Mouse (Mus musculus) right cerebral cortex, postnatal 36 days (tissue): ENCODE results near the gene Wdr38.
A peak's percentile ranks its signal among the peaks of the same experiment; 100 is the strongest.

Experiments used
- DNase-seq, 2 experiments: peaks; one replicate each; pipeline ENCODE4 v3.0.0; 2022; ENCODE audit warnings: low spot score in 2 of 2, mixed read lengths in 1 of 2

The Wdr38 gene

DNA sequence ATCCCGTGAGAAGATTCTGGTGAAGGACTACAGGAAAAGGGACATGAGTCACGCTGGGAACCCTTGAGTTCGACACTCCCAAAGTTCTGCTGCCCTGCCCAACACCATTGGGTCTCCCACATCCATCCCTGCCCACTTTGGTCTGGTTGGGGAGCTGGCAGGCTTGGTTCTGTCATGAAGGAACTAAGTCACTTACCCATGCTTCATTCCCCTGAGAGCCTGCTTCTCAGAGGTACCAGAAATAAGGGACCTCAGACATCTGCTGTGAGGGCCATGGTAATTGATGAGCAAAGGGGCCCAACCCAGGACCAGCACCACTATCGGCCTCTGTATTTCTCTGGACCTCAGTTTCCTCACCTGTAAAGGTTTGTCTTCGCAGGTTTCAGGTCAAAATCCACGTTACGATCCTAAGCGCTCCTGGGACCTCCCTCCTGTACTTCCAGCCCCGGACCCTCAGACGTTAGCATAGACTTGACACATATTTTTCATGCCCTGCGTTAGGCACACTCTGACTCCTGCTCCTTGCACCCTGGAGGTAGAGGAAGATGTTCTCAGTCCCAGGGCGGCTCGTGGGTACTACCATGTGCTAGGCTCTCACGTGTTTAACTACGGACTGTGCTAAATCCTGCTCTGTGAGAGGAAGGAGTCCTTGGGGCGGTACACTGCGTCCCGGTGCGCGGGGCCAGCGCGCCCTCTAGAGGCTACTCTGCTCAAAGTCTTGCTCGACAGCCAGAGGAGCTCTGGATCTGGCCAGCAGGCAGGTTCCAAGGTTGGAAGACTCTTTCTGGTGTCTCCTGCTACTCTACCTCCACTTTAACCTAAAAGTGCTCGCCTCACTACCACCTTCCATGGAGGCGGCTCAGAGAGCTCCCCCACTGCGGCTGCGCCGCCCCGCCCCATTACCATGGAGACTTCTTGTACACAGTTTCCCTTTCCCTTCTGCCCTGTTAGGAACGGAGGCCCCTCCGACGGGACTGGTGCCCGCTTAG, at the start of gene Wdr38:
Gene Wdr38, plus strand, starts transcription at position 91 of the 989 bp plus-strand sequence.
- peak; percentile 82 to 83 for DNase-seq

DNA sequence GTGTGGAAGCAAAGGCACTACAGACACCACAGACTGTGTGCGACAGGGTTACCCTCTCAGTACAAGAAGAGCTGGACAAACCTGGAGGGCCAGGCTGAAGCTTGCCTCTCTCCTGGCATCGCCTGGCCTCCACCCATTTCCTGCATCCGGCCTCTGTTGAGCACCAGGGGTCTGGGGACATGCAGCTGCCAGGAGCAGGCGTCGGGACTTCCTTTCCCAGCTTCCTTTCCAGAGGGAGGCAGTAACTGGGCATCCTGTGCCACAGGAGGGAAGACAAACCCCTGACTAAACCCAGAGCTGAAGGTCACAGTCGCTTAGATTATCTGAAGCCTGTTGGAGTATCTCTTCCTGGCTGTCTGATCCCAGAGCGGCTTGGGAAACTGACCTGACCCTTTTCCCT, 49.7 kb upstream of the Wdr38 start:
- DNase-seq, result no peak

DNA sequence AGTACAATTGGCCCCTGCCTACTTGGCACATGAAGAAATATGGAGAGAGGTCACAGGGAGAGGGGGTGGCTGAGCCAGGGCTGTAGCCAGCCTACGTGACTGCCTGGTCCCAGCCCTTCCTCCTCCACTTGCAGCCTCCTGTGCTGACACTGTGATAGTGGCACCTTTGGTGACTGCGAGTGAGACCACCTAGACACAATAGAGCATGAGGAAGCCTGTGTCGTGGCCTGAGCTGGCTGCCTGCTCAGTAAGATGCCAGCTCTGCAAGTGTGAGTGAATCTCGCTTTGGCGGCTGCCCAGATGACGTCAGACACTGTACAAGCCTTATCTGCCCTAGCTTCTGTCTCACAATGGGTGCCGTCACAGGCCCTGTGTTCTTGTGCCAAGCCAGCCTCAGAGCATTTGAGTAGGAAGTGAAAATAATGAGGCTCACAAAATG, 47.0 kb upstream of the Wdr38 start:
- DNase-seq, result peak; percentile 78

DNA sequence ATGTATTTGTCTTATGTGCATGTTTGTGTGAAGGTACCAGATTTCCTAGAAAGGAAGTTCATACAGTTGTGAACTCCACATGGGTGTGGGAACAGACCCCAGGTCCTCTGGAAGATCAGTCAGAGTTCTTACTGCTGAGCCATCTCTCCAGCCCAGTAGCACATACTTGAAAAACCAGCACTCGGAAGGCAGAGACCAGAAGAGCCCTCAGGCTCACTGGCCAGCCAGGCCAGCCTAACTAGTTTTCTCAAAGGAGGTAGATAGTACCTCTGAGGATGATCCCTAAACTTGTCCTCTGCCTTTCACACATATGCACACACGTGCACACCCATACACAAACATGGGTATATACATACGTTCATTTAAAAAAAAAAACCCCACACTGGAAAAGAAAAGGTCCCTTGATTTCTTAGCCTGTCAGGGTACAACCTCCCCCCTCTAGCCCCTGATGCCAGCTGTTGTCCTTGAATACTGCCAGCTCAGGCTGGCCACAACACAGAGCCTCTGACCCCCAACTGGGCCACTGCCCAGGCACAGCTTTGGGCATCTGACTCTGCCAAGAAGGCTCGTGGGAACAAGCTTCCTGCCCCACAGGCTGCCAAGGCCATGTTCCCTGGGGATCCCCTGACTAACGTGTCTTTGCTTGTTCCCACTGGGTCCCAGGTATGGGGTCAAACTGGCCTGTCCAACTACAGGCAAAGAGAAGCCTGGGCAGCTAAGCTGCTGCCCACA, 44.0 kb upstream of the Wdr38 start:
- peak; percentile 46 to 50 for DNase-seq

DNA sequence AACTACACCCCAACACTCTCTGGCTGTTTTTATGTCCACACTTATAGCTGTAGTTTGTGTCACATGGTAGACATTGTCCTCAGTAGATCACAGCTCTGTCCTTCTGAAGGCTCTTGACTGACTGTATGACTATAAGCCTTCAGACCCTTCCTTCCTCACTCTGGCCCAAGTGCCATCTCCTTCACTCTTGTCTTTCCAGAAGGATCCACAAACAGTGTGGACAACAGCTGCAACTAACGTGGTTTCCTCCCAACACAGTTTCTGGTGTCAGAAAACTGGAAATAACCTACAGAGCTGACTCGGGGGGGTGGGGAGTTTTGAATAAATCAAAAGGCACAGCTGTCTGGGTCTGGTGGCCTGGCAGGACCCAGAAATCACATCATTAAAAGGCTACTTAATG, 41.2 kb upstream of the Wdr38 start:
- DNase-seq, result no peak

DNA sequence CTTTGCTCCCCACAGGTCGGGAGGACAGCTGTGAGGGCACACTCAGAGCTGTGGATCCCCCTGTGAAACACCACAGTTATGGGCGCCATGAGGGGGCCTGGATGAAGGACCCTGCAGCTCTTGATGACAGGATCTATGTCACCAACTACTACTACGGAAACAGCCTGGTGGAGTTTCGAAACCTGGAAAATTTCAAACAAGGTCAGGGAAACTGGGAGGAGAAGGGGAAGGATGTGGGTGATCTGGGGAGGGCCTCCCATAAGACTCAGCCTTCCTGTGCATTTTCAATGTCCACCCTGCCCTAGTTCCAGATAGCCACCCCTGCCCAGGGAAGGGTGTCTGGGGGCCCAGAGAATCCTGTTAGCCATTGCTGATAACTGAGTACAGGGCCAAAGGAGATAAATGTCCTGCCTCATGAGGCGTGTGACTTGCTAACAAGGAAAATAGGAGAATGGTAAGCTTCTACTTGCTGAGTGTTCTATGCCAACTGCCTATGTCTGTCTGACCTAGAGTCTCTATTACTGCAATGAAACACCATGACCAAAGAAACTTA, 39.5 kb upstream of the Wdr38 start:
- no peak for DNase-seq

DNA sequence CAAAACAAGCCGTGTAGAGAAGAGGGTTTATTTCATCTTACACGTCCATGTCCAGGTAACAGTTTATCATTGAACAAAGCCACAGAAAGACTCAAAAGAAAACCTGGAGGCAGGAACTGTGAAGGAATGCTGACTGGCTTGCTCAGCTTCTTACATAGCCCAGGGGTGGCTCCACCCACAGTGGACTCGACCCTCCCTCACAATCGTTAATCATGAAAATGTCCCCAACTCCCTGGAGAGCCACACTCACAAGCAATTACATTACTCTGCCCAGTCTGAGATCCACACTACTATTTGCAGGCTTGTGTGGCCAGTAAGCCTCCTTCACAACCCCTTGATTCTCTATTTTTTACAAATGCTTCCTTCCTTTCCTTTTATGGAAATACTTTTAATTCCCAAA, 33.1 kb upstream of the Wdr38 start:
- no peak for DNase-seq

DNA sequence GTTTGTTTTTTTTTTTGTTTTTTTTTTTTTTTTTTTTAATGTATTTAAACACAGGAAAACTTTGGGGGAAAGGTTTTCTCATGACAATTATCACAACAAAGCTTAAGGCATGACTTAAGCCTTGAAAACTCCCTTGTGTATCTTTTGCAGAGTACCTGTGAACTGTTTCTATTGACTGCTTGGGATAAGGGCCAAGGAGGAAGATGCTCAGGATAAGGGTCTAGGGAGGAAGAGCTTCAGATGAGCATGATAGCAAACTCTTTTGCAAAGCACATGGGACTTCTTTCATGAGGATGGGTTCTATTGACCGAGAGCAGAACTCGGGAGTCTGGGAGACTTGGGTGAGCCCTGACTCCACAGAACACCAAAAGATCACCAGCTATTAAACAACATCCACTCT, 27.6 kb upstream of the Wdr38 start:
- DNase-seq, result no peak

DNA sequence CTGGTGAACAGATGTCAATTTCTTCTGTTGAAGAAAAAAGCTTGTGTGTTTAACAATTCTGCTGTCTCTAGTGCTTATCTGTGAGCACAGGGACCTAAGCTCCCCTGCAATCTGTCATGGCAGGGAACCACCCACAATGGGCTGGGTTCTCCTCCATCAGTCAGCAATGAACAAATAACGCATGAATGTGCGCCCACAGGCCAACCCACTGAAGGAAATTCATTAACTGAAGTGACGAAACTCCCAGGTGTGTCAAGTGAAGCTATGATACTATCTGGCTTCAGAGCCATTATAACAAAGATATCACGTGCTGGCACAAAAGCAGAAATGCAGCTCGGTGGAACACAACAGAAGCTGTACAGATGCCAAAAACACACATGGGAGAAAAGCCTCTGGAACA, 27.2 kb upstream of the Wdr38 start:
- no peak for DNase-seq

DNA sequence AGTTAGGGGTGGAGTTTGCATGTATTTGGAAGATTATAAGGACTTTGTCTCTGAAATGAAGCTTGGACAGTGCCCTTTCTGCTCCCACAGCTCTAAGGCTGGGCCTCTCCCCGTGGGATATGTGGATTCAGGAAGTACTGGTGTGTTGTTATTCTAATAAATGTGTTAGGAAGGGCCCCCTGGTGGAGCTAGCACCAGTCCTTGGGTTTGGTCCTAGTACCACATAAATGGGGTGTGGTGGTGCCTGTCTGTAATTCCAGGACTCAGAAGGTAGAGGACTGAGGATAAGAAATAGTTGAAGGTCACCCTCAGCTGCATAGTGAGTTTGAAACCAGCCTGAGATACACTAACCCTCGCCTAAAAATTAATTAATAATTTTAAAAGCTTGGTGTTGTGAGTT, 24.1 kb upstream of the Wdr38 start:
- no peak for DNase-seq

DNA sequence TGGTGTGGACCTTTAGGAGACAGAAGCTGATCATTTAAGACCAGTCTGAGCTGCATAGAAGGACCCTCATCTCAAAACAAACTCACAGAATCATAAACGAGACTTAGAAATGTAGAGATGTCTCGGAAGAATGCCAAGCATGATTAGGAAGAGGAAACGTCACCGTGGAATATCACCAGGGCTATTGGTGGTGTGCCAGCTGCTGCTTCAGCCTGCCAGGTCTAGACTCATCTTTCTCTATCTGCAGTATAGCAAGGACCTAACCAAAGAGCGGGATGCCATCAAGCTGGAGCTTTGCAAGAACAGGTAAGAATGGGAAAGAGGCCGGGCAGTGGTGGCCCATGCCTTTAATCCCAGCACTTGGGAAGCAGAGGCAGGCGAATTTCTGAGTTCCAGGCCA, 23.6 kb upstream of the Wdr38 start:
- no peak for DNase-seq

DNA sequence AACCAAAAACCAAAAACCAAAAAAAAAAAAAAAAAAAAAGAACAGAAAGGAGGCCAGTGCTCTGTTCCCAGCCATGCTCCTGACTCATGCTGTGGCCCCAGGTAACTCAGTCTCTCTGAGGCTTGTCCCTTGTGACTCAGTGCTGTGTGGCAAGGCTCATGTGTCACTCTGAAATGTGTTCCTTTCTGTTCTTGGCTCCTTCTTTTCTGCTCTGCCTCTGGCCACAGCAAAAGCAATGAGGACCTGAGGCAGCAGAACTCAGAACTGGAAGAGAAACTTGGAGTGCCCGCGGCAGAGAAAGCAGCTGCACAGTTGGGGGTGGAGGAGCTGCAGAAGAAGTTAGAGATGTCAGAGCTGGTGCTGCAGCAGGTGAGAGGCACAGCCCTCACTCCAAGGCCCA, 23.1 kb upstream of the Wdr38 start:
- DNase-seq, result no peak

DNA sequence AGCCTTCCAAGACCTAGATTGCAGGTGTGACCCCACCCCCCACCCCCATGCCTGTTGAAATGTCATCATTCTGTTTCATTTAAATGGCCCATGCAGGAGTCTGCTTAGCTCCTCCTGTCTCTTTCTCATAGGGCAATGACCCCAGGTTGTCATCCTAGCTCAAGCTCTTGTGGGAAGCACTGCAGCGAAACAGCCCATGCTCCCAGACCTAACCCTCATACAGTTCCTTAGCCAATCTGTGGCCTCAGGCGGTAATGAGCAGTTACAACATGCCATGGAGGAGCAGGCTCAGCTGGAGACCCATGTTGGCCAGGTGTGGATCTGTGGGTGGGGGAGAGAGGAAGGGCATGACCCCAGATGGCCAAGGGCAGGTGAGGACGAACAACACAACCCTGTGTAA, 22.1 kb upstream of the Wdr38 start:
- no peak for DNase-seq

DNA sequence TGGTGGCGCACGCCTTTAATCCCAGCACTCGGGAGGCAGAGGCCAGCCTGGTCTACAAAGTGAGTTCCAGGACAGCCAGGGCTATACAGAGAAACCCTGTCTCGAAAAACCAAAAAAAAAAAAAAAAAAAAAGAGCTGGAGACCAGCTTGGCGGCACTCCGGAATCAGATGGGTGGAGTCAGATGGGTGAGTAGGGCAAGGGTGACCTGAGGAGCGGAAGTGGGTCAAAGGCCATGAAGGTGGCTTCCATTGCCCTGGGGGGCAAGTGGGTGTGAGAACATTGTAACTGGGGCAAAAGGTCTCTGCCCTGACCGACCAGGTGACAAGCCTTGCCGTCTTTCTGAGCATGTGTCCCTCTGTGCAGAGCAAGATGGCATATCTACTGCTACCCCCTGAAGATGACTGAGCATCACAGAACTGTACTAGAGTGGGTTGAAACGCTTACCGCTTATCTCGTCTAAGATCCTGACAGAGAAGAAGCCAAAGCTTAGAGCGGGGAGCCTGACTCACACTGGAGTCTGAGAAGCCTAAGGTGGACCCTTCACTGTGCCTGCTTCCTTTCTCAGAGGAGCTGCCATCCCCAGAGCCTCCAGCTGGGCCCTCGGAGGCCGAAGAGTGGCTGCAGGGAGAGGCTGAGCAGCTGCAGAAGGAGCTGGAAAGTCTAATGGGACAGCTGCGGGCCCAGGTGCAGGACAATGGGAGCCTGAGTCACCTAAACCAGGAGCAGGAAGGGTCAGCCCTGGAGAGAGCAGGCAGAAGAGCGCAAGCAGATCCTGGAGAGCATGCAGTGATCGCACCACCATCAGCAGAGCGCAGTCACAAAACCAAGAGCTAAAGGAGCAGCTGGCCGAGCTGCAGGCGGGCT, 21.1 kb upstream of the Wdr38 start:
- no peak for DNase-seq

DNA sequence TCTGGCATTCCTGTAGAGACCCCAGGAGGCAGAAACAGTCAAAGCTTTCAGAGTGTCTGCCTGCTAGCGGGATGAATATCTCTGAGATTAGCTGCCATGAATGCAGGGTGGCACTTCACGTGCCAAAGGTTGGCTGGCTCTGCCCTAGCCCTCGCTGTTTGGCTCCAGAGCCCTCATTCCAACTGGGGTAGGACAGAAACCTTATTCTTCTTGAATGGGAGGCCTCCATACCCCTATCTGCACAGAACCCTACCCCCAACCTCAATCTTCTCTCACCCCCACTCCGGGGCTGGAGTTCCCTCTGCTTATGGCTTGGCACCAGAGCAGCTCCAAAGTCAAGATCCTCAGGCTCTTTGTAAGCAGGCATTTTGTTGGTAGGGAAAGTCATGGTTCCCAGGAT, 19.4 kb upstream of the Wdr38 start:
- DNase-seq, result no peak

DNA sequence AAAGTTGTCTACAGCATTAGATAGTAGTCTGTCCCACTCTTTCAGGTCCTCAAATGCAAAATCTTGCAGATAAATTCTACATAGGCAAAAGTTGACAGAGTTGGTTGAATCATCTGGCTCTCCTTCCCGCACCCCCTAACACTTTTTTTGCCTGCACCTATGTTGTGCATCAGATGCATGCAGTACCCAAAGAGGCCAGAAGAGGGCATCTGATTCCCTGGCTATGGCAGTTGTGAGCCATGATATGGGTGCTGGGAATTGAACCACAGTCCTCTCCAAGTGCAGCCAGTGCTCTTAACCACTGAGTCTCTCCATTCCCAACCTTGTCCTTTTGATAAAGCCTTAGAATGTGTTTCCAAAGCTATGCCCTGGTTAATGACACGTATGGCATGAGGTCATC, 13.8 kb upstream of the Wdr38 start:
- no peak for DNase-seq

DNA sequence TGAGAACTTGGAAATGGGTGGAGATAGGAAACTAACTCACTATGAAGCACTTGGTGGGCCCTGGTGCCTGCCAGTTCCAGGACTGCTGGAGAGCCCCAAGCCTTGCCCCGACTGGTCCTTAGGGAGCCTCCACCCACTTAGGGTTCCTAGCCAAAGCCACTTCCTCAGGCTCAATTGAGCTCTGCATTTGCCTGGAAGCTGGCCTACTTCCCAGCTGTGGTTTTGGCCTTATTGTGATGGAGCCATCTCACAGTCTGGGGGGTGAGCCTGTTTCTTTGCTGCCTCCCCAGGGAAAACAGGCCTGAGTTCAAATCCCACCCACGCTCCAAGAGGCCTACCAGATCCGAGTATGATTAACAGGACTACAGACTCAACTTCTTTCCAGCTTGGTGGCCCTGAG, 10.7 kb upstream of the Wdr38 start:
- DNase-seq, result no peak

DNA sequence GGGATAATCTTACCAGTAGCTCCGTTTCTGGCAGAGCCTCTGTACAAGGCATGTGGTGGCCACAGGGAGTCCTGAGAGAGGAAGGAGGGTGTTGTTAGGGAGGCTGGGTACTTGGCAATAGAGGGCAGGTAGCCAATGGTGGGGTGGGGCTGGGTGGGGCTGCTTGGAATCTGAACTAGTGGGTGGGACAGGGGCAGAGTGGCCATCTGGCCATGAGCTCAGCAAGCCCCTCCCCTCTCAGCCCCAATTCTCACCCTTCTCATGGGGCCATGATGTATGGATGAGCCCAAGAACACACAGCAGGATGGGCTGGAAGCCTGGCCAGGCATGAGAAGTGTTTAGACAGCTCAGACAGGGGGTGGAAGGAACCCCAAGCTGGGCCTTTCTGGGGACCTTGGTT, 9.9 kb upstream of the Wdr38 start:
- DNase-seq, result no peak

DNA sequence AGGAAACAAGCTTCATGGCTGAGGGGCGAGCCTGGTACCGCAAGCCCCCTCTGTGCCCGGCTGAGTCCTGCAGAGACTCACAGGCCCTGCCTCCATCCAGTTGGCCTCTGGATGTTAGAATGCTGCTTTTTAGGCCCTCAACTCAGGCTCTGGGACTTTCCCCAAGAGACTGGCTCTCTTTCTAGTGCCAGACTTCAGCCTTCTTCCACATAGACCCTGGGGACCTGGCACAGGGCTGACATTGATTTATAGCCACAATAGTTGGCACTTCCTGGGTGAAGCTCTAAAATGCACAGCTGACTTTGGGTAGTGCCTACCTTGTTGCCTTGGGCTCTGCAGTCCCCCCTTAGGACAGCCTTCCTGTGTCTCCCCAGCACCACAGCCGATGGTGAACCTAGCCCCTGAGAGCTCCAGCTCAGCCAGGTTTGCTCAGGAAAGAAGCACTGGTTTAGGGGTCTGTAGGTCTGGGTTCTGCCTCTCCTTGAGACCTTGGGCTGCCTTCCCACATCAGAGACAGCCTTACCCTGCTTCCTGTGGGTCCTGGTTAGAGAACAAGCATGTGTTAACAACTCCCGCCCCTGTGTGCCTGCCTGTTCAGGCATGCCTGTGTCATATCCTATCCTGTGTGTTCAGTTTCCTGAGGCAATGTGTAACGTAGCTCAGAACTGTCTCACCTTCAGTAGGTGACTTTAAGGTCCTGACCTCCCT, 9.3 kb upstream of the Wdr38 start:
- DNase-seq, result no peak

DNA sequence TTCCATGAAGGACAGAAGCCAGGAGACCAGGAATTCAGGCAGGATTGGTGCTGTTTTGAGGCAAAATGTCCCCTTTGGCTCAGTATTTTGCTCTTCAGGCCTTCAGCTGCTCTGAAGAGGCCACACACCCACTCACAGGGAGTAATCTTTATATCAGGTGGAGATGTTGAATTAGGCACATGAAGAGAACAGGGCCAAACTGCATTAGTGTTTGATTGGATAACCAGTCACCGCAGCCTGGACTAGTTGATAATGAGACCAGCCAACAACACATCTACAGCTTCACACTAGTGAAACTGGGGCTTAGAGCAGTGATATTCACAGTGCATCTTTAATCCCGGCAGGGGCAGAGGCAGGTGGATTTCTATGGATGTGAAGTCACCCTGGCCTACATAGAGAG, 8.3 kb upstream of the Wdr38 start:
- no peak for DNase-seq

DNA sequence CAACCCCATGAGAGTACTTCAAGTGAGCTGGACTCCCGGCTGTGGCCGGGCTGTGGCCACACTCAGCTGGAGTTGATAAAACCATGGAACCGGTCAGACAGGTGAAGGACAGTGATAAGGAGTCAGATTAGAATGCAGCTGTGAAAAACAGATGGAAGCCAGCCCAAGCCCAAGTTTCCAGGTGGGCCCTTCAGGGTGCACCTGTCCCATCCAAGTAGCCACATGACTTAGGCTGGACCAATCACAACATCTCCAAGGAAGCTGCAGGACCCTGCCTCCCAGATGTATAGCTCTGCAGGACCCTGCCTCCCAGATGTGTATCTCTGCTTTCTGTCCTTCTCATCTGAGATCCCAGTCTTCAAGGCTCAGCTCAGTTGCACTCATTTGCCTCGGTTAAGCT, 5.3 kb upstream of the Wdr38 start:
- DNase-seq, result no peak
